Mouse (Mus musculus): Measurements from ENCODE around the gene Slc22a3. TPM values are rescaled to one million over a fixed set of nuclear protein-coding genes. Genes with fewer than 3 reads are reported as not detected.

Gene Slc22a3
- polyA plus RNA-seq, 1 experiment from 2014 or later = 0.20 TPM

GRCm38 (mm10) chr17:12474509-12475083 is 32.9 kb downstream of the Slc22a3 start:
- H3K36me3 ChIP-seq (ENCODE audit: control insufficient read depth, insufficient read depth) = no peaks in the 10 kb centered on the region
- no peaks in the 10 kb centered on the region for H3K27me3 ChIP-seq (replicated peaks; ENCODE audit: control insufficient read depth, insufficient read depth, low read length)
- TF ChIP-seq CTCF (IDR thresholded peaks at IDR 0.05; ENCODE audit: low read depth) = no peak
- no peaks in the 10 kb centered on the region for H3K9me3 ChIP-seq (ENCODE audit: control insufficient read depth)
- H3K4me1 ChIP-seq (replicated peaks; ENCODE audit: control insufficient read depth, insufficient read depth, low read length) = no peaks in the 10 kb centered on the region
- H3K4me2 ChIP-seq (replicated peaks; ENCODE audit: low read depth) = no peak overlapping the region
- 88% methylated on average over 3 of the region's 3 CpGs for WGBS
- ATAC-seq = no peak
- H3K4me3 ChIP-seq (ENCODE audit: low read depth, low read length) = no peak overlapping the region
- no peak overlapping the region for H3K9ac ChIP-seq (ENCODE audit: low read depth, low read length)
- no peak overlapping the region for H3K27ac ChIP-seq (ENCODE audit: low read depth, low read length)

- no peak overlapping the region for H3K4me2 ChIP-seq (replicated peaks; ENCODE audit: low read depth)
- no peak for TF ChIP-seq CTCF (IDR thresholded peaks at IDR 0.05; ENCODE audit: low read depth)
- no peak overlapping the region for H3K9ac ChIP-seq (ENCODE audit: low read depth, low read length)
- no peak overlapping the region for H3K27ac ChIP-seq (ENCODE audit: low read depth, low read length)
- H3K9me3 ChIP-seq (ENCODE audit: control insufficient read depth) = no peaks in the 10 kb centered on the region
- H3K36me3 ChIP-seq (ENCODE audit: control insufficient read depth, insufficient read depth) = no peaks in the 10 kb centered on the region
- H3K4me1 ChIP-seq (replicated peaks; ENCODE audit: control insufficient read depth, insufficient read depth, low read length) = no peaks in the 10 kb centered on the region
- no peak for ATAC-seq
- no peak overlapping the region for H3K4me3 ChIP-seq (ENCODE audit: low read depth, low read length)
- H3K27me3 ChIP-seq (replicated peaks; ENCODE audit: control insufficient read depth, insufficient read depth, low read length) = no peaks in the 10 kb centered on the region
Measured at GRCm38 (mm10) chr17:12472547-12472946, 35.0 kb downstream of the Slc22a3 start.

GRCm38 (mm10) chr17:12468745-12469144 is 38.8 kb downstream of the Slc22a3 start:
- Histone ChIP-seq H3K27ac (ENCODE audit: low read depth, low read length) (no peak overlapping the region), H3K4me2 (replicated peaks; ENCODE audit: low read depth) (no peak overlapping the region), H3K4me3 (ENCODE audit: low read depth, low read length) (no peak overlapping the region), H3K4me1 (replicated peaks; ENCODE audit: control insufficient read depth, insufficient read depth, low read length) (no peaks in the 10 kb centered on the region), H3K27me3 (replicated peaks; ENCODE audit: control insufficient read depth, insufficient read depth, low read length) (no peaks in the 10 kb centered on the region), H3K9me3 (ENCODE audit: control insufficient read depth) (no peaks in the 10 kb centered on the region), H3K36me3 (ENCODE audit: control insufficient read depth, insufficient read depth) (no peaks in the 10 kb centered on the region), H3K9ac (ENCODE audit: low read depth, low read length) (no peak overlapping the region)
- TF ChIP-seq CTCF (IDR thresholded peaks at IDR 0.05; ENCODE audit: low read depth) = no peak
- 69% methylated on average over 5 of the region's 5 CpGs for WGBS
- ATAC-seq = no peak

- H3K4me3 ChIP-seq (ENCODE audit: low read depth, low read length) = no peak overlapping the region
- no peaks in the 10 kb centered on the region for H3K27me3 ChIP-seq (replicated peaks; ENCODE audit: control insufficient read depth, insufficient read depth, low read length)
- no peak overlapping the region for H3K9ac ChIP-seq (ENCODE audit: low read depth, low read length)
- WGBS = 67% methylated on average over 3 of the region's 3 CpGs
- no peak for ATAC-seq
- no peaks in the 10 kb centered on the region for H3K36me3 ChIP-seq (ENCODE audit: control insufficient read depth, insufficient read depth)
- no peak overlapping the region for H3K4me2 ChIP-seq (replicated peaks; ENCODE audit: low read depth)
- no peaks in the 10 kb centered on the region for H3K9me3 ChIP-seq (ENCODE audit: control insufficient read depth)
- no peak overlapping the region for H3K27ac ChIP-seq (ENCODE audit: low read depth, low read length)
- H3K4me1 ChIP-seq (replicated peaks; ENCODE audit: control insufficient read depth, insufficient read depth, low read length) = no peaks in the 10 kb centered on the region
- no peak for TF ChIP-seq CTCF (IDR thresholded peaks at IDR 0.05; ENCODE audit: low read depth)
Measured at GRCm38 (mm10) chr17:12467642-12468041, 39.9 kb downstream of the Slc22a3 start.

DNA sequence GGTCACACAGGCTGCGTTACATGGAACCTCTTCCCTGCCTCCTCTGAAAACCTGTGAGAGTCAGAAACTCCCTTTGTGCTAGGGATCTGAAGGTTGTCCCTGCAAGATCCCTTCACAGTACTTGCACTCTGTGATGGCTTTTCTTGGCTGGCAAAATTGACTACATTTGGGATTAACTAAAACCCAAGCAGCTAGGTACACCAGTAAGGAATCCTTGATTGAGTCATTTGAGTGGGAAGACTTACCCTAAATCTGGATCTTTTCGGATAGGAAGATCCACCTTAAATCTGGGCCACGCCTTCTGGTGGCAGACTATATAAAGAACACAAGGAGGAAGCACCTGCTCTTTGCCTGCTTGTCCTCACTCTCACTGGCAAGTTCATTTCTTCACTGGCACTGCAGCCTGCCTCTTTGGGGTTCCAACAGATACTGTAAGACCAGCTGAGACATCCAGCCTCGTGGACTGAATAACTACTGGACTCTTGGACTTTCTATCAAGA is 41.0 kb downstream of the Slc22a3 start:
- no peak overlapping the region for H3K27ac ChIP-seq (ENCODE audit: low read depth, low read length)
- no peak overlapping the region for H3K4me3 ChIP-seq (ENCODE audit: low read depth, low read length)
- TF ChIP-seq CTCF (IDR thresholded peaks at IDR 0.05; ENCODE audit: low read depth) = no peak
- no peak for ATAC-seq
- no peak overlapping the region for H3K4me2 ChIP-seq (replicated peaks; ENCODE audit: low read depth)
- H3K36me3 ChIP-seq (ENCODE audit: control insufficient read depth, insufficient read depth) = no peaks in the 10 kb centered on the region
- H3K9me3 ChIP-seq (ENCODE audit: control insufficient read depth) = no peaks in the 10 kb centered on the region
- no peaks in the 10 kb centered on the region for H3K27me3 ChIP-seq (replicated peaks; ENCODE audit: control insufficient read depth, insufficient read depth, low read length)
- H3K4me1 ChIP-seq (replicated peaks; ENCODE audit: control insufficient read depth, insufficient read depth, low read length) = no peaks in the 10 kb centered on the region
- H3K9ac ChIP-seq (ENCODE audit: low read depth, low read length) = no peak overlapping the region
- 63% methylated on average over 4 of the region's 4 CpGs for WGBS

- Histone ChIP-seq H3K4me2 (replicated peaks; ENCODE audit: low read depth) (no peak overlapping the region), H3K27me3 (replicated peaks; ENCODE audit: control insufficient read depth, insufficient read depth, low read length) (no peaks in the 10 kb centered on the region)
- ATAC-seq = no peak
Measured at GRCm38 (mm10) chr17:12461168-12461567, 46.3 kb downstream of the Slc22a3 start.

More at GRCm38 (mm10) chr17:12461168-12461567, 46.3 kb downstream of the Slc22a3 start:
- Histone ChIP-seq H3K9ac (ENCODE audit: low read depth, low read length) (no peak overlapping the region), H3K4me1 (replicated peaks; ENCODE audit: control insufficient read depth, insufficient read depth, low read length) (no peaks in the 10 kb centered on the region), H3K4me3 (ENCODE audit: low read depth, low read length) (no peak overlapping the region), H3K36me3 (ENCODE audit: control insufficient read depth, insufficient read depth) (no peaks in the 10 kb centered on the region), H3K27ac (ENCODE audit: low read depth, low read length) (no peak overlapping the region), H3K9me3 (ENCODE audit: control insufficient read depth) (no peaks in the 10 kb centered on the region)
- peak; percentile 56 for TF ChIP-seq CTCF (IDR thresholded peaks at IDR 0.05; ENCODE audit: low read depth)
